Mouse (Mus musculus) spleen, adult 2 months (tissue): Measurements from ENCODE around the gene Agmat.

Source experiments
- CTCF ChIP-seq: fragments of 200-500 bp; IDR thresholded peaks from 2 replicates; pipeline ENCODE4 v1.5.1; 2011; ENCODE audit warnings: mild to moderate bottlenecking, inconsistent platforms; ENCODE audit not compliant: insufficient read depth, insufficient read length, insufficient replicate concordance; ENCODE audit errors: extremely low read depth
- POLR2A ChIP-seq: fragments of 200-500 bp; IDR thresholded peaks from 2 replicates; pipeline ENCODE4 v1.6.1; 2011; ENCODE audit warnings: low read depth, low read length, inconsistent platforms

DNA sequence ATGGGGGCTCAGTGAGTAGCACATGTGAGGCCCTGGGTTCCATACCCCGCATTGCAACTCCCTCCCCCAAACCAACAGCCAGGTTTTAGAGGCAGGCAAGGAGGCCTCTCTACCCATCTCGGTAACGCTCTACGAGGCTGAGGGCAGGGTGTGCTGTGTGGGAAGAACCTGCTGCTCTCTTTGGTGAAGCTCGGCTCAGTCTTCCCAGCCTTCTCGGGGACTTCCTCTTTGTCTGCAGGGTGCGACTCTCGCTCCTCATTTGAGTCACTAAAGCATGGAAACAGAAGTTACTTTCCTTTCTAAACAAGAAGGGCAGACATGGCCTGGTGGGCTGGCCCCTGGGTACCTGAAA lies 19.8 kb downstream of the Agmat start:
- no peak for TF ChIP-seq POLR2A
- TF ChIP-seq CTCF = no peak
